Mouse (Mus musculus): ENCODE data around the gene Iqub. TPM values are rescaled to one million over a fixed set of nuclear protein-coding genes. Genes with fewer than 3 reads are reported as not detected.

Iqub gene
- total RNA-seq, 2 experiments from 2014 or later: 0.34 to 0.51 TPM

- no peak for DNase-seq (ENCODE audit: low spot score in 2 of 2)
Measured at GRCm38 (mm10) chr6:24486530-24486929, 28.3 kb downstream of the Iqub start.

GRCm38 (mm10) chr6:24470571-24471132 is 44.2 kb downstream of the Iqub start:
- DNase-seq (ENCODE audit: low spot score in 2 of 2): no peak

- DNase-seq (ENCODE audit: low spot score in 2 of 2): no peak
Measured at GRCm38 (mm10) chr6:24470135-24470534, 44.7 kb downstream of the Iqub start.

- DNase-seq (ENCODE audit: low spot score in 2 of 2): peak; percentile 12 to 19
Measured at GRCm38 (mm10) chr6:24456097-24456496, 58.8 kb downstream of the Iqub start.

- no peak for DNase-seq (ENCODE audit: low spot score in 2 of 2)
Measured at GRCm38 (mm10) chr6:24451026-24451821, 63.6 kb downstream of the Iqub start.

- DNase-seq (ENCODE audit: low spot score in 2 of 2): no peak
Measured at GRCm38 (mm10) chr6:24450241-24450640, 64.6 kb downstream of the Iqub start.

GRCm38 (mm10) chr6:24416056-24416455 is 98.8 kb downstream of the Iqub start:
- DNase-seq (ENCODE audit: low spot score in 2 of 2): no peak

GRCm38 (mm10) chr6:24415500-24415899 is 99.4 kb downstream of the Iqub start:
- DNase-seq (ENCODE audit: low spot score in 2 of 2): no peak

- no peak for DNase-seq (ENCODE audit: low spot score in 2 of 2)
Measured at GRCm38 (mm10) chr6:24408573-24409427, 106.1 kb downstream of the Iqub start.

- DNase-seq (ENCODE audit: low spot score in 2 of 2): no peak
Measured at GRCm38 (mm10) chr6:24407743-24408142, 107.1 kb downstream of the Iqub start.

GRCm38 (mm10) chr6:24397237-24397647 is 117.6 kb downstream of the Iqub start:
- no peak for DNase-seq (ENCODE audit: low spot score in 2 of 2)

Other genes starting within 250 kb of the Iqub start
- 100 to 1,000 TPM; 226 to 253 TPM for gene Ndufa5, start 12.9 kb upstream of the Iqub start, total RNA-seq (2021)
- gene Asb15, start 13.1 kb upstream of the Iqub start, total RNA-seq (2021): under 1 TPM in 1 of 2 experiments, not detected in 1; 0.28 TPM
- gene Lmod2, start 82.7 kb upstream of the Iqub start, total RNA-seq (2021): 1 to 10 TPM; 1.8 to 8.0 TPM
- gene Wasl, start 149.9 kb upstream of the Iqub start, total RNA-seq (2021): 10 to 100 TPM; 58.2 to 67.7 TPM
- not detected for gene Hyal6, start 218.2 kb upstream of the Iqub start, total RNA-seq (2021)
- not detected for gene Hyal4, start 233.3 kb upstream of the Iqub start, total RNA-seq (2021)

All from adrenal gland, postnatal 4 days (tissue).